Mouse (Mus musculus) embryonic stem cell, embryonic (primary cell): ENCODE measurements at regions not wholly inside any gene's neighbourhood (a gene's known extent, or its start where the extent isn't known, plus 50 kb on each side); places are given as distances from the start of the nearest gene placed in this dataset.
"Not testable (repeated sequence)": the region's sequence is repeated elsewhere in the genome, so short reads cannot be mapped to it uniquely, and the experiment has no call there.

Experiments used
- CTCF ChIA-PET, 4 experiments: fragments of 300-600 bp in 2 of 4; fragments of 350-600 bp in 2 of 4; sonication (Branson Sonifier 250); formaldehyde crosslinking; loops; one replicate each; lab custom pipeline; 2022; ENCODE audit warnings: inconsistent platforms in 2 of 4; lab: Charles Lee
- POLR2A ChIA-PET, 4 experiments: fragments of 300-600 bp in 2 of 4; fragments of 350-600 bp in 2 of 4; sonication (Branson Sonifier 250); formaldehyde crosslinking; loops; one replicate each; lab custom pipeline; 2022; ENCODE audit warnings: antibody characterized with exemption in 4 of 4, inconsistent platforms in 1 of 4; lab: Charles Lee

- ChIA-PET POLR2A (no interaction called here), CTCF (interaction anchor here in 1 of 4 experiments (1.2 kb wide), 1 partner anchor 35 kb away, joined by 4 read pairs; no protein-coding TSS in a partner anchor)
Observed at GRCm38 (mm10) chr5:100309807-100310165, 106.2 kb downstream of the Sec31a start.

GRCm38 (mm10) chr5:100309071-100309806 lies 106.8 kb downstream of the Sec31a start:
- ChIA-PET POLR2A (no interaction called here), CTCF (interaction anchor here in 1 of 4 experiments (1.2 kb wide), 1 partner anchor 36 kb away, joined by 4 read pairs; no protein-coding TSS in a partner anchor)

DNA sequence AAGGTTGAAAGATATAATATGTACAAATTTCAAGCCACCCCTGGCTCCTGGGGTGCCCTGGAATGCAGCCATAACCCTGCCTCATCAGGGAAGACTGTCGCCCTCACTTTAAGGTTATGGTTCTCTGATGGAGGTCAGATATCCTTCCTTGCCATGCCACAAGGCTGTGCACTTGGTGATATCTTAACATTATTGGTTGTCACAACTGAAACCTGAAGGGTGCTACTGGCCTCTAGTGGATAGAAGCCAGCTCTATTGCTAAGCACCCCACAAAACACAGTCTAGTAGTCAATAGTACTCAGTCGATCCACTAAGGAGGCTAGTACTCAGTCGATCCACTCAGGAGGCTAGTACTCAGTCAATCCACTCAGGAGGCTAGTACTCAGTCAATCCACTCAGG lies 111.6 kb downstream of the Sec31a start:
- ChIA-PET POLR2A (interaction anchor here in 2 of 4 experiments (0.7 to 1.1 kb wide), 2 partner anchors 48 to 147 kb away, joined by 3 to 4 read pairs; no protein-coding TSS in a partner anchor), CTCF (interaction anchor here in 1 of 4 experiments (0.6 kb wide), 1 partner anchor 363 kb away, joined by 3 read pairs; no protein-coding TSS in a partner anchor)

- CTCF ChIA-PET, result no interaction called here
Observed at GRCm38 (mm10) chr5:100302068-100302775, 113.8 kb downstream of the Sec31a start.

DNA sequence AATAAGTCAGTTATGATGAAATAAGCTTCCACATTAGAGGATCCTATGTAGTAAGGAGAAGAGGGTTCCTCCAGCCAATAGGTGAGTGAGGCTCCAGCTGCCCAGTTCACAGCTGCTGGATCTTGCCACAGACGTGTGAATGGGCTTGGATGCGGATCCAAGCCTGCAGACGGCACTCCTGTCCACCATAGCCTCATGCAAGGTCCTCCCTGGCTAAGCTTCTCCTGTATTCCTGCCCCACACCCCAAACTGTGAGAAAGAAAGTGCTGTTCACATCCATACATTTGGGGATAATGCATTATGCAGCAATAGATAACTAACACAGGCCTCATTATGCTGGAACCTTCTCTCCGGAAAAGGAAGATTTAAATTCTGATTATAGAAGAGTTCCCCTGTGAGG lies 116.9 kb downstream of the Sec31a start:
- POLR2A ChIA-PET, result interaction anchor here in 1 of 4 experiments (1.3 kb wide), 1 partner anchor 37 kb away, joined by 3 read pairs; no protein-coding TSS in a partner anchor
- CTCF ChIA-PET, result no interaction called here

More at GRCm38 (mm10) chr5:100302068-100302775, 113.8 kb downstream of the Sec31a start:
- POLR2A ChIA-PET, result interaction anchor here in 2 of 4 experiments (0.6 to 1.7 kb wide), 2 partner anchors 130 to 347 kb away, joined by 3 to 4 read pairs; no protein-coding TSS in a partner anchor

DNA sequence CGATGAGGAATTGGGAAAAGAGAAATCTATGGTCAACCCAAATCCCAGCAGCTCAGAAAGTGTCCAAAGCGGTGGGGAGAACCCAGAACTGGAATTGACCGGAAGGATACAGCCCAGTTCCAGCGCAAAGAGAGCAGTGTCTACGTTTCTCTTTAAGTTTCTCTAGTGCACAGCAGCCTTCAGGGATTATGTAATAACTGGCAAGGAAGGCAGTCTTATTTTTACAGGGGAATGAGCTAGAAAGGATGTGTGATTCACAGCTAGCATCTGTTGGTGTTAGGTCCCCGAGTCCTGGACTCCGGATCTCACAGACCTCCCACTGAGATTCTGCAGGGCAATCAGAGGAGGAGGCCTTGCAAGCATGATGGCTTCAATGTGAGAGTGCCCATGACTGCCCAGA lies 121.8 kb downstream of the Sec31a start:
- POLR2A ChIA-PET, result interaction anchor here in 2 of 4 experiments (1.0 to 2.8 kb wide), 3 partner anchors 24 to 250 kb away, joined by 3 to 8 read pairs (median 3); no protein-coding TSS in a partner anchor
- CTCF ChIA-PET, result no interaction called here

GRCm38 (mm10) chr5:100280215-100280614 lies 120.6 kb upstream of the Tmem150c start:
- ChIA-PET POLR2A (interaction anchor here in 1 of 4 experiments (0.5 to 0.7 kb wide), 2 partner anchors 18 to 876 kb away, joined by 3 to 6 read pairs; no protein-coding TSS in a partner anchor), CTCF (no interaction called here)

DNA sequence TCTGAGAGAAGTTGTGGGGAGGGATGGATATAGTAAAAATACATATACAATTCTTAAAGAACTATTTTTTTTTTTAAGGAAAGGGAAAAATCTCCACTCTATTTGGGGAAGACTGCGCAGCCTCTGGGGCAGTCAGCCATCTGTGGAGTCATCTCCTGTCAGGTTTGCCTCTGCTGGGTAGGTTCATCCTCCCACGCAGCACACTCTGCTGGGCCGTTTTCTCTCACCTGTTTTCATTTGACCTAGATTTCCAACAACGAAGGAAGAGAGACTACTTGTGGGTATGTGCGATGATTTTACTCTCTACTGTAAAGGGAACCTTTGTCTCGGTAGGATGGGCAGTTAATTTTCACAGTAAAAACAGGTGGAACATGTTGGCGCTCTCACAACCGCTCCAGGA lies 119.9 kb upstream of the Tmem150c start:
- ChIA-PET POLR2A (no interaction called here), CTCF (no interaction called here)

DNA sequence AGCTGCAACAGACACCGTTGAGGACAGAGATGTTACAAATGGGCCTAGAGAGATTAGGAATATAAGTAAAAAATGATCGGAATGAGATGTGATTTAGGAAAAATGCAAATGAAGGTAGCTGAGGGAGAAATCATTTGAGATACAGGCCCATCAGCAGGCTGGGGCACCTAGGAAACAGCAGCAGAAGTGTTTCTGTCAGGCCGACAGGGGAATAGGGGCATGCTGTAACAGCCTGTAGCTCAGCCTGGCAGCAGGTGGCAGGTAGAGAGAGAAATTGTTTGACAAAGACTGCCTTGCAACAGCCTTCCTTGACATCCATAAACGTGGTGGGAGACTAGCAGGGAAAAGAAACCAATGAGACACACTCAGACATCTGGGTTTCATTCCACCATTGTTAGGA lies 115.1 kb upstream of the Tmem150c start:
- ChIA-PET CTCF (interaction anchor here in 1 of 4 experiments (0.6 kb wide), 1 partner anchor 359 kb away, joined by 5 read pairs; no protein-coding TSS in a partner anchor), POLR2A (interaction anchor here in 2 of 4 experiments (0.5 to 1.7 kb wide), 6 partner anchors 11 to 828 kb away, joined by 3 to 5 read pairs (median 4); partner anchors contain the start of genes Enoph1 (in 2 of the 2) and Hnrnpdl (in 2 of the 2))

DNA sequence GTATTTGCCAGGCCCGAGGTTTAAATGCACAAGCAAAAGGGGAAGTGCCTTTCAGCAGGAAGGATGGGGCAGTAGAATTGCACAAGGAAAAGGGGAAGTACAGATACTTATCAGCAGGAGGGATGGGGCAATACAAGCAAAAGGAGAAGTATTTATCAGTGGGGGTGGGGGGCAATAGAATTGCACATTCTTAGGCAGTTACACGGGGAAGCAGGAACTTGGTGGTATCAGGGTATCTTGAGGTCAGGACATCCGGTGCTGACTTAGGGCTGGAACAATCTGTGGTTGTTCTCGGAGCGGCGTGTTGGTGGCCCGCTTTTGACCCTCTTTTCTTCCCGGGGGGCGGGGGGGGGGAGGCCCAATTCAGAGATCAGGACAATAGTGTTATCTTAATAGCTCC lies 112.4 kb upstream of the Tmem150c start:
- CTCF ChIA-PET, result not testable (repeated sequence)
- POLR2A ChIA-PET, result interaction anchor here in 2 of 4 experiments (0.6 to 1.0 kb wide), 2 partner anchors 58 to 233 kb away, joined by 3 read pairs; no protein-coding TSS in a partner anchor

- CTCF ChIA-PET, result no interaction called here
- POLR2A ChIA-PET, result no interaction called here
Observed at GRCm38 (mm10) chr5:100270841-100271686, 111.5 kb upstream of the Tmem150c start.

GRCm38 (mm10) chr5:100268111-100268878 lies 108.7 kb upstream of the Tmem150c start:
- ChIA-PET CTCF (interaction anchor here in 3 of 4 experiments (0.6 to 1.9 kb wide), 7 partner anchors 18 to 178 kb away, joined by 3 to 7 read pairs (median 5); no protein-coding TSS in a partner anchor), POLR2A (interaction anchor here in 3 of 4 experiments (0.7 to 2.3 kb wide), 7 partner anchors 10 to 250 kb away, joined by 3 to 6 read pairs (median 4); partner anchors contain the start of gene Cops4 (in 1 of the 3))

GRCm38 (mm10) chr5:100266671-100267510 lies 107.3 kb upstream of the Tmem150c start:
- POLR2A ChIA-PET, result interaction anchor here in 1 of 4 experiments (1.0 to 2.3 kb wide), 2 partner anchors 13 to 251 kb away, joined by 3 to 6 read pairs; partner anchors contain the start of gene Cops4
- CTCF ChIA-PET, result interaction anchor here in 1 of 4 experiments (1.9 kb wide), 1 partner anchor 17 kb away, joined by 7 read pairs; no protein-coding TSS in a partner anchor

GRCm38 (mm10) chr5:100259803-100260693 lies 100.4 kb upstream of the Tmem150c start:
- ChIA-PET CTCF (interaction anchor here in 3 of 4 experiments (0.6 to 1.6 kb wide), 3 partner anchors 10 to 650 kb away, joined by 3 to 4 read pairs (median 3); no protein-coding TSS in a partner anchor), POLR2A (no interaction called here)
